Mouse (Mus musculus) limb, embryonic 11.5 days (tissue): Measurements from ENCODE around the gene Wnt1. TPM values are rescaled to one million over a fixed set of nuclear protein-coding genes. Genes with fewer than 3 reads are reported as not detected.

Source experiments
- ATAC-seq: fragments of 200-750 bp; cut with Nextera tagmentation; 2 replicates; pipeline ENCODE4 v1.8.0; 2017; ENCODE audit warnings: low read depth; ENCODE audit not compliant: insufficient number of reproducible peaks, low FRiP score, low TSS enrichment
- DNase-seq: peaks from one replicate; pipeline ENCODE4 v3.0.0-alpha.2; 2015; ENCODE audit warnings: low spot score
- H3K27ac ChIP-seq: fragments of 300-500 bp; sonication (generic); replicated peaks from 2 replicates; pipeline ENCODE4 v1.5.1; 2014; ENCODE audit warnings: low read depth, mild to moderate bottlenecking, low read length
- H3K27me3 ChIP-seq: fragments of 300-500 bp; sonication (generic); 2 replicates; pipeline ENCODE4 v1.6.1; 2014; ENCODE audit warnings: mild to moderate bottlenecking, low read length, mixed read lengths; ENCODE audit not compliant: control insufficient read depth, insufficient read depth
- H3K36me3 ChIP-seq: fragments of 300-500 bp; sonication (generic); 2 replicates; pipeline ENCODE4 v1.6.1; 2014; ENCODE audit warnings: mild to moderate bottlenecking, low read length, moderate library complexity, mixed read lengths; ENCODE audit not compliant: control insufficient read depth, insufficient read depth
- H3K4me1 ChIP-seq: fragments of 300-500 bp; sonication (generic); 2 replicates; pipeline ENCODE4 v1.6.1; 2014; ENCODE audit warnings: low read length, mixed read lengths; ENCODE audit not compliant: control insufficient read depth, insufficient read depth
- H3K4me2 ChIP-seq: fragments of 300-500 bp; sonication (generic); 2 replicates; pipeline ENCODE4 v1.6.1; 2014; ENCODE audit warnings: low read depth, mild to moderate bottlenecking, moderate library complexity; ENCODE audit not compliant: severe bottlenecking
- H3K4me3 ChIP-seq: fragments of 300-500 bp; sonication (generic); 2 replicates; pipeline ENCODE4 v1.5.1; 2014; ENCODE audit warnings: low read depth, low read length
- H3K9ac ChIP-seq: fragments of 300-500 bp; sonication (generic); 2 replicates; pipeline ENCODE4 v1.6.1; 2014; ENCODE audit warnings: mild to moderate bottlenecking, low read length
- H3K9me3 ChIP-seq: fragments of 300-500 bp; sonication (generic); 2 replicates; pipeline ENCODE4 v1.6.1; 2016; ENCODE audit warnings: low read length; ENCODE audit not compliant: control insufficient read depth
- WGBS: fragments of 180-500 bp; shearing (Covaris S2); extraction: QIAGEN DNeasy Blood & Tissue Kit; methylation state at CpG from one replicate; pipeline ENCODE4 v1.1.7; 2014; 5-methylcytosine and 5-hydroxymethylcytosine counted together
- polyA plus RNA-seq: library from polyadenylated mRNA; unstranded; fragments of >200 nt; fragmentation: Nextera tagmentation; extraction: Ambion mirVana; gene quantifications from 2 replicates; pipeline ENCODE4 v1.2.1, GENCODE M21; 2014

The Wnt1 gene
- polyA plus RNA-seq, 1 experiment from 2014 or later = not detected

GRCm38 (mm10) chr15:98793141-98793698 lies 3.6 kb downstream of the Wnt1 start:
- H3K4me1 ChIP-seq = peaks cover 15% of the 10 kb centered on the region
- no peak overlapping the region for H3K4me3 ChIP-seq
- H3K9ac ChIP-seq = no peak overlapping the region
- 4% methylated on average over 13 of the region's 13 CpGs for WGBS
- H3K36me3 ChIP-seq = no peaks in the 10 kb centered on the region
- no peak for DNase-seq
- H3K4me2 ChIP-seq = no peak overlapping the region
- no peak for ATAC-seq
- H3K27ac ChIP-seq = no peak overlapping the region
- peaks cover 97% of the 10 kb centered on the region for H3K27me3 ChIP-seq
- no peaks in the 10 kb centered on the region for H3K9me3 ChIP-seq

- Histone ChIP-seq H3K27ac (no peak overlapping the region), H3K9me3 (no peaks in the 10 kb centered on the region), H3K9ac (no peak overlapping the region), H3K4me2 (no peak overlapping the region; the same call in 1 of the 2 replicates), H3K4me3 (no peak overlapping the region), H3K36me3 (no peaks in the 10 kb centered on the region), H3K4me1 (peaks cover 7% of the 10 kb centered on the region), H3K27me3 (peaks cover 95% of the 10 kb centered on the region)
- WGBS = 7% methylated on average over 13 of the region's 13 CpGs
- ATAC-seq (no peak), DNase-seq (no peak)
Measured at GRCm38 (mm10) chr15:98796803-98797595, 7.3 kb downstream of the Wnt1 start.

DNA sequence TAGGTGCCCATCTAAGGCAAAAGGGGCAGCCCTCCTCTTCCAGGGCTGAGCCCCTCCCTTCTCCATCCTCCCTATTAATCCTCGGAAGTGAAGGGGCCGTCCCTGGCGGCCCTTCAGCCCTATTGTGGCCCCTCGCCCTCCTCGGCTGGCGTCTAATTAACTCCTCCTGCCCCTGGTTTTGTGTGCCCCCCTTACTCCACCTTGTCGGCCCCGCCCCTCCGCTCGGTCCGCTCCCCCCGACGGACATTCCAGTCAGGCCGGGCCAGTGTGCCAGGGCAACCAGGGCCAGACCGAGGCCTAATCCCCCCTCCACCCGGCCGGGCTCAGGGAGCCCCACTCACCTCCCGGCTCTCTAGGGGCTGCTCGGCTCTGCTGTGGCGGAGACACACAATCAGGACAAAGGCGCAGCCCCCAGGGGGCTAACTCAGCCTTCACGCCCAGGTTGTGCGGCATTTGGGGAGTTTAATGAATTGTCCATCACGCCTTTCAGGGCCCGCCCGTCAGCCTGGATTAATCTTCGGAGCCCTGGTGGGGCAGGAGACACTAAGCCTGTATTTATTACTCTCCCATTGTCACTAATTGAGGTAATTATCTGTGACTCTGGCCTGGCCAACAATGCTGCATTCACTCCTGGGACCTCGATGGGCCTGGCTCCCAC lies 8.3 kb downstream of the Wnt1 start:
- Histone ChIP-seq H3K36me3 (no peaks in the 10 kb centered on the region), H3K4me3 (no peak overlapping the region), H3K4me1 (peaks cover 7% of the 10 kb centered on the region), H3K27ac (no peak overlapping the region), H3K9ac (no peak overlapping the region), H3K9me3 (no peaks in the 10 kb centered on the region), H3K4me2 (no peak overlapping the region), H3K27me3 (peaks cover 95% of the 10 kb centered on the region)
- ATAC-seq (no peak), DNase-seq (no peak)
- 1% methylated on average over 28 of the region's 28 CpGs for WGBS

DNA sequence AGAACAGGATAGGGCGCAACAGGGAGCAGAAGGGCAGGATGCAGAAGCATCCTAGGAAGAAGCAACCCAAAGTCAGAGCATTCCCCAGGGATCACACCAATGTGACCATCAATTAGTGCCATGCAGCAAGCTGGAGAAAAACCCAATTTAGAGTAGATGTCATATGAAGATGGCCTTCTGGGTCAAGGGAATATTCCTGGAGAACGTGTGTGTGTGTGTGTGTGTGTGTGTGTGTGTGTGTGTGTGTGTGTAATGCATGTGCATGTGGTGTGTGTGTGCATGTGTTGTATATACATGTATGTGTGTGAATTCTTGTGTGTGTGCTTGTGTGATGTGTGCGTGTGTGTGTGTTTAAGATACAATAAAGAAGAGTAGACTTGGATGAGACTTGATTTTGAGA lies 9.2 kb downstream of the Wnt1 start:
- WGBS = 49% methylated on average over 3 of the region's 3 CpGs

DNA sequence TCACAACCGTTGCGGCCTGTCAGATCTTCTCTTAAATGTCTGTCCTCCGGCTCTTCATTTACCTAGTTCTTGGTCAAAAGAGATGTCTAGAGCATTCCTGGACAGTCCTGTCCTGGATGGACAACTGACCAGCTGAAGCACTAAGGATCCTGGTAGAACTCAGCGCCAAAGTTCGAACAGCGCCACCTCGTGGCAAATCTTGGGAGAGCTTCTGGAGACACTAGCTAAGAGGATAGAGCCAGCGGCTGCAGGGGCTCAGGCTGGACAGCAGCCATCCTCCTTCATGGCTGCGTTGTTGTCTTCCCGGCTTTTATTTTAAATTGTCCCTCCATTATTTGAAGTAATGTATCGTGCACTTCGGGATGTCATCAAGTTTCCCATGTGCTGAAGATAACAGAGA lies 9.7 kb downstream of the Wnt1 start:
- Histone ChIP-seq H3K27ac (no peak overlapping the region), H3K9me3 (no peaks in the 10 kb centered on the region), H3K4me2 (no peak overlapping the region), H3K4me1 (peaks cover 2% of the 10 kb centered on the region; the same call in 1 of the 2 replicates), H3K9ac (no peak overlapping the region), H3K4me3 (no peak overlapping the region), H3K27me3 (peaks cover 95% of the 10 kb centered on the region), H3K36me3 (no peaks in the 10 kb centered on the region)
- DNase-seq (peak; percentile 92), ATAC-seq (no peak)
- 10% methylated on average over 12 of the region's 12 CpGs for WGBS

More for the DNA sequence above, 9.2 kb downstream of the Wnt1 start:
- H3K27me3 ChIP-seq = peaks cover 95% of the 10 kb centered on the region
- DNase-seq (no peak), ATAC-seq (no peak)
- no peak overlapping the region for H3K4me3 ChIP-seq
- no peak overlapping the region for H3K4me2 ChIP-seq
- no peaks in the 10 kb centered on the region for H3K9me3 ChIP-seq
- H3K9ac ChIP-seq = no peak overlapping the region
- peaks cover 2% of the 10 kb centered on the region; the same call in 1 of the 2 replicates for H3K4me1 ChIP-seq
- H3K27ac ChIP-seq = no peak overlapping the region
- H3K36me3 ChIP-seq = no peaks in the 10 kb centered on the region

DNA sequence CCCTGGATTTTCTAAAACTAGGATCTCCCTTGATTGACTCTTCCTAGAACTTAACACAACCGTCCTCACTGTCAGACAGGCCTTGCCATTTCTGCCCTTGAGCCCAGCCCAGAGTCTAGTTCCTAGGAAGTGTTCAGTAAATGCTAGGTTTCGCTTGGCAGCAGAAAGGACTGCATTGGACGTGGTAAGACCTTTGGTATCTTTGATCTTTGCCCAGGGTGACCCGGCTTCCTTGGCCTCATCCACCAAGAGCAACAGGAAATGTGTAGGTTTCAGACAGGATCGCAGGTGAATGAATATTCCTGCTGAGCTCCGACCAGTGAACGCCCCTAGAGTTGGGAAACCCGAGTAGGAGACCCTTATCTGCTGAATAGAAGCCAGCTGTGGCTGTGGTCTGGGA lies 13.3 kb downstream of the Wnt1 start:
- Histone ChIP-seq H3K9me3 (no peaks in the 10 kb centered on the region), H3K27me3 (peaks cover 98% of the 10 kb centered on the region), H3K36me3 (no peaks in the 10 kb centered on the region), H3K9ac (no peak overlapping the region), H3K4me3 (no peak overlapping the region), H3K4me1 (peaks cover 18% of the 10 kb centered on the region), H3K27ac (no peak overlapping the region), H3K4me2 (no peak overlapping the region)
- ATAC-seq (no peak), DNase-seq (no peak)
- 5% methylated on average over 8 of the region's 8 CpGs for WGBS

DNA sequence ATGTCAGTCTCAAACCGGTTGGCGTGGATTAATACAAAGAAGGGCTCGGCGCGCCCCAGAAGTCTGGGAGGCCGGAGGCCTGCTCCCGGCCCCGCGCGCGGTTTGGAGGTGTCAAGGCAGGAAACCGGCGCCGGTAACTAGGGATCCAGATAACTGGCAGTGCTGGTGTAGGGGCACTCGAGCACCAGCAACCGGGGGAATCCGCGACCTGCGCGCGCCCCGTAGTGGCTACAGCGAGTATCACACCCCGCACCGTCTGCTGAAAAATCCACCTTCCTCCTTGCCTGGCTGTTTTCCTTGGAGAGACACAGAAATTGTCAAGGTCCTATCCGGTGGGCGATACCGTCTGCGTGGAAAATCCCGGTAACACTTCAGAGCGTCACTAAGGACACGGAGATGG lies 14.4 kb downstream of the Wnt1 start:
- no peaks in the 10 kb centered on the region for H3K36me3 ChIP-seq
- H3K4me3 ChIP-seq = no peak overlapping the region
- peaks cover 21% of the 10 kb centered on the region for H3K4me1 ChIP-seq
- DNase-seq (peak; percentile 93), ATAC-seq (no peak)
- H3K4me2 ChIP-seq = no peak overlapping the region; the same call in 1 of the 2 replicates
- no peak overlapping the region for H3K9ac ChIP-seq
- no peaks in the 10 kb centered on the region for H3K9me3 ChIP-seq
- H3K27me3 ChIP-seq = peaks cover 98% of the 10 kb centered on the region
- no peak overlapping the region for H3K27ac ChIP-seq
- under 1% methylated on average over 32 of the region's 32 CpGs for WGBS

- Histone ChIP-seq H3K4me3 (peak overlapping the region; percentile 31), H3K27ac (no peak overlapping the region), H3K4me1 (peaks cover 21% of the 10 kb centered on the region), H3K27me3 (peaks cover 96% of the 10 kb centered on the region), H3K36me3 (no peaks in the 10 kb centered on the region), H3K9me3 (no peaks in the 10 kb centered on the region), H3K9ac (peak overlapping the region; percentile 28; the same call in 1 of the 2 replicates), H3K4me2 (peak overlapping the region; percentile 67)
- DNase-seq (peak; percentile 80), ATAC-seq (no peak)
- WGBS = under 1% methylated on average over 64 of the region's 64 CpGs
Measured at GRCm38 (mm10) chr15:98805324-98806040, 15.8 kb downstream of the Wnt1 start.
